Mouse (Mus musculus): Measurements from ENCODE around the gene Fbln7.

DNA sequence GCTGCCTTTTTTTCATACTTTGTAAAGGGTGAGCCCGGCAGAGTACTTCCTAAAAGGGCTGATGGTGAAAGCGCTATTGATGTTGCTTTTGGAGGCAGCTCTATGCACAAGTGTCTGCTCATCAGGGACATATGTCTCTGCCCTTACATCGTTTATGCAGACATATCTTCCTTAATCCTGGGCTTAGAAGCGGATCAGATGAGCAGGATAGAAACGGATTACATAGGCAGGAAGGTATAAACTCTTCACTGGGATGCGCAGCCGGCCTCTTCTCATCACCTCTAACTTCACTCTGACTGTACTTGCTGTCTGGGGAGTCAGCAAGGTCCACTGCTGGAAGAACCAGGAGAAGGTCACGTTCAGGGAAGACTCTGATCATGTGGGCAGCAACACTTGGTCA lies 25.2 kb upstream of the Fbln7 start:
- TF ChIP-seq CTCF (IDR thresholded peaks at IDR 0.05; ENCODE audit: insufficient read depth, low read length), result no peak
- TF ChIP-seq POLR2A (IDR thresholded peaks at IDR 0.05; ENCODE audit: borderline replicate concordance, extremely low read depth, low read depth, low read length), result no peak

All from lung, adult 2 months (tissue).